Mouse (Mus musculus): ENCODE measurements around the gene Itpa.

Itpa gene

GRCm38 (mm10) chr2:130724369-130724768 lies 57.0 kb downstream of the Itpa start:
- peak; percentile 35 for DNase-seq (ENCODE audit: low read depth, low spot score)

GRCm38 (mm10) chr2:130727752-130728151 lies 60.3 kb downstream of the Itpa start:
- no peak for DNase-seq (ENCODE audit: low read depth, low spot score)

GRCm38 (mm10) chr2:130728906-130729585 lies 61.6 kb downstream of the Itpa start:
- DNase-seq (ENCODE audit: low read depth, low spot score): peak; percentile 44

- DNase-seq (ENCODE audit: low read depth, low spot score): no peak
These were observed 63.3 kb downstream of the Itpa start for GRCm38 (mm10) chr2:130730746-130731145.

Data from brain, adult 2 months (tissue).